Mouse (Mus musculus) megakaryocyte, adult 5-6 weeks (primary cell): ENCODE data around the gene Alyref. TPM values are rescaled to one million over a fixed set of nuclear protein-coding genes. Genes with fewer than 3 reads are reported as not detected.
A peak's percentile ranks its signal among the peaks of the same experiment; 100 is the strongest.
"Not testable (repeated sequence)": the region's sequence is repeated elsewhere in the genome, so short reads cannot be mapped to it uniquely, and the experiment has no call there.

Experiments
- ATAC-seq: 2 replicates; pipeline ENCODE4 v1.8.0; 2016; ENCODE audit warnings: mild to moderate bottlenecking, inconsistent platforms; ENCODE audit not compliant: poor library complexity, severe bottlenecking
- total RNA-seq, 2 experiments: library from RNA; stranded (forward) in 1 of 2; stranded (reverse) in 1 of 2; fragments of 153-499, 151-499 nt in 1 of 2; fragments of 221-1000, 200-1000 nt in 1 of 2; gene quantifications; 2 replicates each; pipeline versions ENCODE4 v1.2.3 to v1.2.4; 2015 to 2017

Alyref gene
- total RNA-seq, 2 experiments from 2014 or later, result 149 to 196 TPM

GRCm38 (mm10) chr11:120605667-120606066 is 7.5 kb upstream of the Alyref start:
- no peak for ATAC-seq

GRCm38 (mm10) chr11:120603545-120603944 is 5.4 kb upstream of the Alyref start:
- no peak for ATAC-seq

GRCm38 (mm10) chr11:120600716-120601115 is 2.6 kb upstream of the Alyref start:
- ATAC-seq, result no peak

DNA sequence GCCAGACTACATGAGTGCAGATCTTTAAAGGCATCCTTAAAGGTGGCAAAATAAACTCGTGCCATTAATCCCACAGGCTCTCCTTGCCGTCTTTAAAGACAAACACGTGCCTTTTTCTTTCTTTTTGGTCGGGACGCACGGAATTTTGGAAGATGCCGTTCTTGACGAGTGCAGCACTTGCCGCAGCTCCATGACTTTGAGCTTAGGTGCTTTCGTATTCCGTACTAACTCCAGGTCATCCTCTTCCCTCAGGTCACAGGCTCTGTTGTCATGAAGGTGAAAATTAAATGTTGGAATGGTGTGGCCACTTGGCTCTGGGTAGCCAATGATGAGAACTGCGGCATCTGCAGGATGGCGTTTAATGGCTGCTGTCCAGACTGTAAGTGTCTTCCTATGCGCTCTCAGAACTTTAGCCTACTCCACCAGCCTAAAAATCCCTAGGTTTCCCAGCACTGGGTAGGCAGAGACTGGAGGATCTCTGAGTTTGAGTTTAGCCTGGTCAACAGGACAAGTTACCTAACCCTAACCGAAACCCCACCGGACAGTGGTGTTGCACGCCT is 905 bp upstream of the Alyref start:
- no peak for ATAC-seq

GRCm38 (mm10) chr11:120597240-120598235 is 627 bp downstream of the Alyref start:
- peak; percentile 15 for ATAC-seq

GRCm38 (mm10) chr11:120588531-120588930 is 9.6 kb downstream of the Alyref start:
- no peak for ATAC-seq

GRCm38 (mm10) chr11:120583937-120584336 is 14.2 kb downstream of the Alyref start:
- no peak for ATAC-seq

DNA sequence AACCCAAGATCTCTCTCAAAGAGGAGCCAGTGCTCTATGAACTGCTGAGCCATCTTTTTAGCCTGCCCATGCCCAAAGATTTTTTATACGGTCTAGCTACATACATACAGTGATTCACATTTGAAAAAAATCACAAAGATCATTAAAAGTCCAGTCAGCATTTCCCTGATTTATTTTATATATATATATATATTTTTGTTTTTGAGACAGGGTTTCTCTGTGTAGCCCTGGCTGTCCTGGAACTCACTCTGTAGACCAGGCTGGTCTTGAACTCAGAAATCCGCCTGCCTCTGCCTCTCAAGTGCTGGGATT is 15.2 kb downstream of the Alyref start:
- ATAC-seq, result not testable (repeated sequence)

GRCm38 (mm10) chr11:120582268-120582981 is 15.7 kb downstream of the Alyref start:
- ATAC-seq, result no peak

GRCm38 (mm10) chr11:120581490-120582267 is 16.5 kb downstream of the Alyref start, which contains the start of gene Arhgdia:
TSS of gene Arhgdia (minus strand) at chr11:120581624.
- ATAC-seq, result peak; percentile 46

- ATAC-seq, result peak; percentile 43
These were observed 17.3 kb downstream of the Alyref start for GRCm38 (mm10) chr11:120580871-120581331.

DNA sequence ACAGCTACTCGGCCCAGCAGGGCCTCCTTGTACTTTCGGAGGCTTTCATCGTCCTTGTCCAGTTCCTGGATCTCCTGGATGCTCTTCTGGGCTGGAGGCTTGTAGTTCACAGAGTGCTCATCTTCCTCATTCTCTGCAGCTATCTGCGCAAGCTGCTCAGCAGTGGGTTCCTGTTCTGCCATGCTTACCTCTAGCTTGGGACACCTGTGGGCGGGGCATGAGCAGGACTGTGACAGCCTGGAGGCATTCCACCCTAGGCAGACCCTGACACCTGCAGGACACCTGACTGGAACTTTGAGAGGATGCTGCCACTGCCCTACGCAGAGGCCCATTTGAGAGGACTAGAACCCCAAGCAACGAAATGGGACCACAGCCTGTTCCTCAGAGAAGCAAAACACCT is 18.0 kb downstream of the Alyref start:
- ATAC-seq, result peak; percentile 71

GRCm38 (mm10) chr11:120579316-120580107 is 18.7 kb downstream of the Alyref start:
- ATAC-seq, result 0 out of 2 replicates have a peak, but pooled peaks have one; percentile 23

- no peak for ATAC-seq
These were observed 19.4 kb downstream of the Alyref start for GRCm38 (mm10) chr11:120578694-120579243.

GRCm38 (mm10) chr11:120578024-120578693 is 20.0 kb downstream of the Alyref start:
- no peak for ATAC-seq

- ATAC-seq, result no peak
These were observed 20.7 kb downstream of the Alyref start for GRCm38 (mm10) chr11:120577211-120578023.

DNA sequence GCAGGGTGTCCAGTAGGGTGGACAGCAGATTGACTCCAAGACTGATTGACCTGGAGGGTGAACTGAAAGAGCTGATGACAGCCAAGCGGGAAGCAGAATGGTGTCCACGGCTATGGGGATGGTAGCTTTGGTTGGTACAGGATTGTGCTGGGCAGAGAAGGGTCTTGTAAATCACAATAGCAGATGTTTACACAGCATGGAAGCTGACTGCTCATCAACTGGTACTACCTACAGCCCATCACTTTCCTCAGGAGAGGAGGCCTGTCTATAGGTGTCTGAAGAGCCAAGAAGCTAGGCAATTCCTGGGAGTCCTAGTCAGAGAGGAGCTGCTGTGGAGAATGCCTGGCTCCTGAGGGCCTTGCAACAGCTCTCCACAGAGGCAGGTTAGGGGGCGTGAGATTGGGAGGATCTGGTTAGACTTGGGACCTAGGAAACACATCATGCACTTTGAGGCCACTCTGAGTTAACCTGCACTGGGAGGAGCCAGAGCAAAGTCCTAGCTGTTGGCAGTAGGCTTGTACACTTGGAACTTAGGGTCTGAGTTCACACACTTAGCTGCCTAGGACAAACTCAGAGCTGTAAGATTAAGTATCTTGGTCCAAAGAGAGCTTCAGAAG is 21.7 kb downstream of the Alyref start:
- no peak for ATAC-seq

- ATAC-seq, result no peak
These were observed 22.2 kb downstream of the Alyref start for GRCm38 (mm10) chr11:120575940-120576339.
